Comparison of ENCODE assay signal across 8 mouse cellular contexts in genomic region chr19:46014572-46015178, GRCm38 (mm10). TPM values are rescaled to one million over a fixed set of nuclear protein-coding genes. Genes with fewer than 3 reads are reported as not detected.
DNase-seq lines count a peak whose midpoint lies in the region; ATAC-seq lines count a peak whose summit lies in the region.

No protein-coding gene starts in this region.

- H3K27me3 ChIP-seq in forebrain, embryonic 16.5 days (replicated peaks; ENCODE audit: control insufficient read depth, insufficient read depth, low read length), result no peaks in the 10 kb centered on the region
- no peaks in the 10 kb centered on the region for H3K27me3 ChIP-seq in hindbrain, embryonic 15.5 days

- no peaks in the 10 kb centered on the region for H3K9me3 ChIP-seq in forebrain, embryonic 16.5 days (ENCODE audit: control insufficient read depth, low read length)
- H3K9me3 ChIP-seq in hindbrain, embryonic 15.5 days, result no peaks in the 10 kb centered on the region

- H3K27ac ChIP-seq in forebrain, embryonic 16.5 days (ENCODE audit: low read length), result no peak overlapping the region
- H3K27ac ChIP-seq in hindbrain, embryonic 15.5 days (replicated peaks), result no peak overlapping the region

- no peak overlapping the region for H3K4me3 ChIP-seq in forebrain, embryonic 16.5 days (replicated peaks; ENCODE audit: low read length)
- H3K4me3 ChIP-seq in hindbrain, embryonic 15.5 days, result no peak overlapping the region

- peak; percentile 65; the same call in 1 of the 2 replicates for ATAC-seq in forebrain, embryonic 16.5 days
- ATAC-seq in hindbrain, embryonic 15.5 days (ENCODE audit: low FRiP score, low read depth), result peak; percentile 76; the same call in 1 of the 2 replicates

- WGBS in forebrain, embryonic 16.5 days, result 44% methylated on average over 12 of the region's 12 CpGs
- WGBS in hindbrain, embryonic 15.5 days, result 41% methylated on average over 12 of the region's 12 CpGs

- H3K9ac ChIP-seq in forebrain, embryonic 16.5 days (replicated peaks; ENCODE audit: low read depth, low read length), result no peak overlapping the region
- H3K9ac ChIP-seq in hindbrain, embryonic 15.5 days, result no peak overlapping the region

- peak; percentile 77 for DNase-seq in Muller cell, postnatal 12 days (ENCODE audit: inconsistent ontology term)
- DNase-seq in cerebellum, adult 11 months, result peak; percentile 82
- DNase-seq in layer of hippocampus, postnatal 25 days (ENCODE audit: extremely low spot score in 1 of 2, low spot score in 1 of 2), result peak; percentile 78 to 94
- peak; percentile 96 for DNase-seq in lung, postnatal 36 days
- DNase-seq in right cerebral cortex, adult 18-20 months, result peak; percentile 82
- peak; percentile 81 for DNase-seq in urinary bladder, adult 18-20 months (ENCODE audit: low spot score in 2 of 2)

- H3K4me2 ChIP-seq in forebrain, embryonic 16.5 days (ENCODE audit: low read length), result no peak overlapping the region
- H3K4me2 ChIP-seq in hindbrain, embryonic 15.5 days, result no peak overlapping the region

- H3K36me3 ChIP-seq in forebrain, embryonic 16.5 days (ENCODE audit: control insufficient read depth, insufficient read depth), result no peaks in the 10 kb centered on the region
- no peaks in the 10 kb centered on the region for H3K36me3 ChIP-seq in hindbrain, embryonic 15.5 days

- no peaks in the 10 kb centered on the region for H3K4me1 ChIP-seq in forebrain, embryonic 16.5 days (replicated peaks; ENCODE audit: control insufficient read depth, insufficient read depth, low read length)
- no peaks in the 10 kb centered on the region for H3K4me1 ChIP-seq in hindbrain, embryonic 15.5 days (replicated peaks)

RNA-seq across cellular contexts. Expression of gene Hps6, which starts 11.4 kb away (rescaled TPM):
- polyA plus RNA-seq in forebrain, embryonic 16.5 days (2015; fragmentation: Nextera tagmentation; extraction: Ambion mirVana), result 3.4 and 3.7 TPM in 2 replicates
- polyA plus RNA-seq in hindbrain, embryonic 15.5 days (2015; fragmentation: Nextera tagmentation; extraction: Ambion mirVana), result 4.2 and 5.0 TPM in 2 replicates
- 1 to 10 TPM; 4.9 to 7.3 TPM for total RNA-seq in layer of hippocampus, postnatal 25 days (2021)

RNA-seq across cellular contexts. Expression of gene Armh3, which starts 16.4 kb away (rescaled TPM):
- 23.8 and 25.3 TPM in 2 replicates for polyA plus RNA-seq in forebrain, embryonic 16.5 days (2015; fragmentation: Nextera tagmentation; extraction: Ambion mirVana)
- polyA plus RNA-seq in hindbrain, embryonic 15.5 days (2015; fragmentation: Nextera tagmentation; extraction: Ambion mirVana), result 23.1 TPM in 2 replicates
- total RNA-seq in layer of hippocampus, postnatal 25 days (2021), result 10 to 100 TPM; 19.9 to 20.3 TPM

RNA-seq across cellular contexts. Expression of gene Pprc1, which starts 30.0 kb away (rescaled TPM):
- polyA plus RNA-seq in forebrain, embryonic 16.5 days (2015; fragmentation: Nextera tagmentation; extraction: Ambion mirVana), result 21.8 and 25.9 TPM in 2 replicates
- polyA plus RNA-seq in hindbrain, embryonic 15.5 days (2015; fragmentation: Nextera tagmentation; extraction: Ambion mirVana), result 23.4 and 24.0 TPM in 2 replicates
- 10 to 100 TPM; 28.1 to 34.8 TPM for total RNA-seq in layer of hippocampus, postnatal 25 days (2021)

RNA-seq across cellular contexts. Expression of gene Ldb1, which starts 30.3 kb away (rescaled TPM):
- 120 and 130 TPM in 2 replicates for polyA plus RNA-seq in forebrain, embryonic 16.5 days (2015; fragmentation: Nextera tagmentation; extraction: Ambion mirVana)
- 103 and 111 TPM in 2 replicates for polyA plus RNA-seq in hindbrain, embryonic 15.5 days (2015; fragmentation: Nextera tagmentation; extraction: Ambion mirVana)
- total RNA-seq in layer of hippocampus, postnatal 25 days (2021), result 100 to 1,000 TPM; 106 to 118 TPM
